Mouse (Mus musculus) erythroblast, embryonic 14.5 days (primary cell): Measurements from ENCODE around the gene Fbxw9.

Source experiments
- GATA1 ChIP-seq: IDR thresholded peaks from 2 replicates; pipeline ENCODE4 v1.6.1; 2012; ENCODE audit warnings: low read length, inconsistent platforms, mixed read lengths
- TAL1 ChIP-seq: IDR thresholded peaks from 3 replicates; pipeline ENCODE4 v1.6.1; 2012; ENCODE audit warnings: low read length, inconsistent platforms, mixed read lengths

GRCm38 (mm10) chr8:85027922-85028321 lies 31.9 kb upstream of the Fbxw9 start:
- no peak for TF ChIP-seq GATA1
- no peak for TF ChIP-seq TAL1
